Mouse (Mus musculus): ENCODE measurements around the gene Zfp286. TPM values are rescaled to one million over a fixed set of nuclear protein-coding genes. Genes with fewer than 3 reads are reported as not detected.

Gene Zfp286
- polyA plus RNA-seq, 1 experiment from 2014 or later, result 4.3 TPM

- Histone ChIP-seq H3K9me3 (ENCODE audit: control insufficient read depth) (no peaks in the 10 kb centered on the region), H3K36me3 (ENCODE audit: control insufficient read depth, insufficient read depth) (0 out of 2 replicates have a peak, but pooled peaks cover 4% of the 10 kb centered on the region), H3K27me3 (replicated peaks; ENCODE audit: control insufficient read depth, insufficient read depth, low read length) (no peaks in the 10 kb centered on the region), H3K4me2 (replicated peaks; ENCODE audit: low read depth) (no peak overlapping the region), H3K27ac (ENCODE audit: low read depth, low read length) (no peak overlapping the region), H3K9ac (ENCODE audit: low read depth, low read length) (no peak overlapping the region), H3K4me3 (ENCODE audit: low read depth, low read length) (no peak overlapping the region), H3K4me1 (replicated peaks; ENCODE audit: control insufficient read depth, insufficient read depth, low read length) (no peaks in the 10 kb centered on the region)
- ATAC-seq, result no peak
- TF ChIP-seq CTCF (IDR thresholded peaks at IDR 0.05; ENCODE audit: low read depth), result no peak
- WGBS, result 75% methylated on average over 5 of the region's 5 CpGs
Measured at GRCm38 (mm10) chr11:62710657-62711056, 78.6 kb downstream of the Zfp286 start.

- WGBS, result 74% methylated on average over 7 of the region's 7 CpGs
- Histone ChIP-seq H3K4me2 (replicated peaks; ENCODE audit: low read depth) (no peak overlapping the region), H3K27ac (ENCODE audit: low read depth, low read length) (no peak overlapping the region), H3K36me3 (ENCODE audit: control insufficient read depth, insufficient read depth) (0 out of 2 replicates have a peak, but pooled peaks cover 4% of the 10 kb centered on the region), H3K4me3 (ENCODE audit: low read depth, low read length) (no peak overlapping the region), H3K27me3 (replicated peaks; ENCODE audit: control insufficient read depth, insufficient read depth, low read length) (no peaks in the 10 kb centered on the region), H3K9me3 (ENCODE audit: control insufficient read depth) (no peaks in the 10 kb centered on the region), H3K9ac (ENCODE audit: low read depth, low read length) (no peak overlapping the region), H3K4me1 (replicated peaks; ENCODE audit: control insufficient read depth, insufficient read depth, low read length) (no peaks in the 10 kb centered on the region)
- no peak for TF ChIP-seq CTCF (IDR thresholded peaks at IDR 0.05; ENCODE audit: low read depth)
- no peak for ATAC-seq
Measured at GRCm38 (mm10) chr11:62708252-62708651, 81.0 kb downstream of the Zfp286 start.

GRCm38 (mm10) chr11:62706141-62706540 lies 83.1 kb downstream of the Zfp286 start:
- H3K27ac ChIP-seq (ENCODE audit: low read depth, low read length), result no peak overlapping the region
- H3K4me1 ChIP-seq (replicated peaks; ENCODE audit: control insufficient read depth, insufficient read depth, low read length), result no peaks in the 10 kb centered on the region
- no peak overlapping the region for H3K9ac ChIP-seq (ENCODE audit: low read depth, low read length)
- no peaks in the 10 kb centered on the region for H3K36me3 ChIP-seq (ENCODE audit: control insufficient read depth, insufficient read depth)
- no peak for ATAC-seq
- H3K4me3 ChIP-seq (ENCODE audit: low read depth, low read length), result no peak overlapping the region
- H3K27me3 ChIP-seq (replicated peaks; ENCODE audit: control insufficient read depth, insufficient read depth, low read length), result no peaks in the 10 kb centered on the region
- H3K4me2 ChIP-seq (replicated peaks; ENCODE audit: low read depth), result no peak overlapping the region
- 89% methylated on average over 2 of the region's 2 CpGs for WGBS
- no peak for TF ChIP-seq CTCF (IDR thresholded peaks at IDR 0.05; ENCODE audit: low read depth)
- no peaks in the 10 kb centered on the region for H3K9me3 ChIP-seq (ENCODE audit: control insufficient read depth)

Other genes with a start within 250 kb of the Zfp286 start
- gene Ubb, start 238.3 kb downstream of the Zfp286 start, polyA plus RNA-seq (2015; fragmentation: Nextera tagmentation; extraction: Ambion mirVana), result 2,405 and 2,440 TPM in 2 replicates
- 6.0 and 6.3 TPM in 2 replicates for gene Trpv2, start 215.0 kb downstream of the Zfp286 start, polyA plus RNA-seq (2015; fragmentation: Nextera tagmentation; extraction: Ambion mirVana)
- 31.9 and 32.3 TPM in 2 replicates for gene Lrrc75a, start 140.9 kb downstream of the Zfp286 start, polyA plus RNA-seq (2015; fragmentation: Nextera tagmentation; extraction: Ambion mirVana)
- gene Mmgt2, start 140.8 kb downstream of the Zfp286 start, polyA plus RNA-seq (2015; fragmentation: Nextera tagmentation; extraction: Ambion mirVana), result 62.2 and 67.7 TPM in 2 replicates
- gene Zfp287, start 57.6 kb downstream of the Zfp286 start, polyA plus RNA-seq (2015; fragmentation: Nextera tagmentation; extraction: Ambion mirVana), result 1.5 and 2.3 TPM in 2 replicates
- not detected in 2 replicates for gene Gm10428, start 36.4 kb downstream of the Zfp286 start, polyA plus RNA-seq (2015; fragmentation: Nextera tagmentation; extraction: Ambion mirVana)
- gene Trim16, start 30.8 kb upstream of the Zfp286 start, polyA plus RNA-seq (2015; fragmentation: Nextera tagmentation; extraction: Ambion mirVana), result 10.8 and 11.5 TPM in 2 replicates
- 0.14 and 0.17 TPM in 2 replicates for gene Fbxw10, start 57.6 kb upstream of the Zfp286 start, polyA plus RNA-seq (2015; fragmentation: Nextera tagmentation; extraction: Ambion mirVana)
- 53.4 and 57.2 TPM in 2 replicates for gene Tvp23b, start 90.0 kb upstream of the Zfp286 start, polyA plus RNA-seq (2015; fragmentation: Nextera tagmentation; extraction: Ambion mirVana)
- not detected in 2 replicates for gene Cdrt4, start 161.7 kb upstream of the Zfp286 start, polyA plus RNA-seq (2015; fragmentation: Nextera tagmentation; extraction: Ambion mirVana)